Mouse (Mus musculus) inflammation-experienced regulatory T-cells, adult 16 weeks (primary cell): ENCODE measurements around the gene Tff1. TPM values are rescaled to one million over a fixed set of nuclear protein-coding genes. Genes with fewer than 3 reads are reported as not detected.

Experiments used
- polyA plus RNA-seq: library from polyadenylated mRNA; unstranded; fragments of 100-300 nt; shearing (Covaris generic); gene quantifications from one replicate; pipeline ENCODE4 v1.2.1, GENCODE M21; 2017

Gene Tff1
- polyA plus RNA-seq, result not detected

DNA sequence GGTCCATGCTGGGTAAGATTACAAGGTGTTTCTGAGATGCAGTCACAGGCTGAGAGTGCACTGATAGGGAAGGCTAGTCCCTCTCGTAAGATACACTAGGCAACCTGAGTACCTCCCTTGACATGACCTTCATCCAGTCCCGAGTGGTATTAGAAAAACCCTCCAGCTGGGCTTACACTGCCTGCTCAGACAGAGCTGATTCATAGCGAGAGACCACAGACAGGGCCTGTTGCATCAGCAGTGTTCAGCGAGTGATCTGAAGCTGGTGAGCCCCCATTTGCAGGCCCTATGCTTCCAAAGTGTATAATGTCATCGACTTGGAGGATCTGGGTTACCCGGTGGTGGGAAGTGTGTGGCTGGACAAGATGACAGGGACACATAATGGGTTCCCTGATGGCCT lies at the start of gene Tff1:
TSS of gene Tff1 (minus strand) at position 151 of the 400 bp plus-strand sequence.

DNA sequence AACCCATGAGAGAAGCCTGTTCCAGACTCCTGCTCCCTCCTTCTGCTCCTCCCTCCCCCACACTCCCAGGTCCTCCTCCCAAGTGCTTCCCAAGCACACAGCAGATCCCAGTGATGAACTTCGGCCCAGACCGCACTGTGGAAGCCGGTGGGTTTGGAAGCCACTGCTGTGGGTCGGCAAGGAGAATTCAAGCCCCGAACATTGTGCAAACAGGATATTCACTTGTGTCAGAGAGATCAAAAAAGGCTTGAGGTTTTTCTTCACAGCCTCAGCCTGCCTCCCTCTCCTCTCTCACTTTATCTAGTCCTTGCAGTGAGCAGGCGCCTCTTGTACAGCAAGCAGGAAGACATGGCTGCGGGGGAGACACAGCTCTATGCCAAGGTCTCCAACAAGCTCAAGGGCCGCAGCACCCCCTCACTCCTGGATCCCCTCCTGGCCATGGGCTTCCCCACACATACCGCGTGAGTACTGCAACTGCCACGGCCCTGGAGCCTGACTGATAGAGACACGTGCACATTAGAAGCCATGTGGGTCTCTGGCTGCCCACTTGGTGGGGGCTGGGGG lies 42.8 kb upstream of the Tff1 start, which contains the start of gene Ubash3a:
TSS of gene Ubash3a (plus strand) at position 103 of the 564 bp plus-strand sequence.

DNA sequence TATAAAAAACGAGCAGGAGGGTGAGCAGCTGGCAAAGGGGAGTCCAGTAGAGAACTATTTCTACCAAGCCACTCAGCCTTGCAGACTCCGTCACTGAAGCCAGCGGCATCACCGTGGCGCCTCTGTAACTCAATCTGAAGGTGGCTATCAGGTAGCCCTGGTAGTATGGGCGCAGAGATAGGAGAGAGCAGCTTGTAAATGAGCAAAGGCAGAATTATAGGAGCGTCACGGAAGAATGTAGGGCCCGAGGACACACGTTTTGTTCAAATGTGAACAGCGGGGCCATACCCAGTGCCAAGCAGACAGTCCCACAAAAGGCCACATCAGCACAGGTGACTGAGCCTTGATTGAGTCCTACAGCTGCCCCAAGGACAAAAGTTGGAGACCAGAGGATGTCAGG lies 33.8 kb upstream of the Tff1 start, which contains the start of gene Tmprss3:
TSS of gene Tmprss3 (minus strand) at position 101 of the 400 bp plus-strand sequence.

DNA sequence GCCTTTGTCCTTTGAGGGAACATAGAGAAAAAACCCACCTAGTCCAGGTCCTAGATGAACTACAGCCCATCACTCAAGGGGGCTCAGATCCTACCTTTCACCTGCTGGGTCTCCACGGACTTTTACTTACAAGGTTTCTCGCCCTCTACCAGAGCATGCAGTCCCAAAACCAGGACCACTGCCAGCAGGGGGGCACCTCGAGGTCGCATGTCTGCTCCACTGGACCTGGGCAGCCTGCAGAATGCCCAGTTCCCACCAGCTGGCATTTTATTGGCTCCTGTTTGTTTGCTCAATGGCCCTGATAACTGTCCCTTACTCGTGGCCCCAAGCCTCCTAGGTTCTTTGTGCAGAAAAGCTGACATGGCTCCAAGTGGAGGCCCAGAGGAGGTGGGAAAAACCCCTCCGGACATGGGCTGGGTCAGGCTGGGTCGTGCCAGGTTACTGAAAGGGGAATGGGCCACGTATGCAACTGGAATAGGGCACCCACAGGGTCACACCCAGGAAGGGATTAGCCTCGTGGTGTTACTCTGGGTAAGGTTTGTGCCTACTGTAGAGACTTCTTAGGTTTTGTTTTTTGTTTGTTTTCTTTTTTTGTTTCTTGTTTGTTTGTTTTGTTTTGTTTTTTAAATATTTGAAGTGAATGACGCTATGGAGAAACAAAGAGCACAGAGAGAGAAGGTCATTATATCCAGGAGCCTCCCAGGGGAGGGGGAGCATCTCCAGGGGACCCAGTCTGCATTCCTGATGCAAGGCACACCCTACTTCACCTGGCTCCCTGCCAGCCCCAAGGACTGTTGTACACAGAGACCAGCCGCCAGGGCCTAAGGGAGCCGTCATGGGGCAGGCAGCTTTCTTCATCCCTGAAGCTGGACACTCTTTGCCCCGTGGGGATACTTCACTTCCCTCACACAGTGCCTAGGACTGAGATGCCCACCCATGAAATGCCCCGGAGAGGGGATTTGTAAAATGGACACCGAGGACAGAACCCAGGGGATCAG lies 20.7 kb downstream of the Tff1 start, which contains the start of gene Tff2:
TSS of gene Tff2 (minus strand) at position 243 of the 998 bp plus-strand sequence.

DNA sequence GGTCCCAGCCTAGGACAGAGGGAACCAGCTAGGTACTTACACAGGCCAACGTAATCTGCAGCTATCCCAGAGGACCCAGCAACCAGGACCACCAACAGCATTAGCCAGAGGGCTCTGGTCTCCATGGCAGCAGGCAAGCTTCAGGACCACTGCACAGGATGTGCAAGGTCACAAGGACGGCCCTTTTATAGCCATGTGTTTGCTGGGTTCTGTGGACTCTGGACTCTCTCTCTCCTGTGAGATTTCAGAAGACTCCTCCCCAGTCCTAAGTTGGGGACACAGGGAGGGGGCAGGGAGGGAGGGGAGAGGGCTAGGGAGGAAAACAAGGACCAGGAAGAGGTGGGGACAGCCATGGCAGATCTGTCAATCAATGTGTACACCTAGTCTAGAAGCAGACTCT lies 35.6 kb downstream of the Tff1 start, which contains the start of gene Tff3:
TSS of gene Tff3 (minus strand) at position 195 of the 400 bp plus-strand sequence.

Other genes starting within 250 kb of the Tff1 start
- gene Umodl1, start 210.6 kb downstream of the Tff1 start, polyA plus RNA-seq, result not detected
- gene Abcg1, start 107.6 kb downstream of the Tff1 start, polyA plus RNA-seq, result 50.7 TPM
- not detected for gene Tff3, start 35.6 kb downstream of the Tff1 start, polyA plus RNA-seq
- gene Tff2, start 21.0 kb downstream of the Tff1 start, polyA plus RNA-seq, result not detected
- 1.1 TPM for gene Tmprss3, start 33.7 kb upstream of the Tff1 start, polyA plus RNA-seq
- 340 TPM for gene Ubash3a, start 42.6 kb upstream of the Tff1 start, polyA plus RNA-seq
- 1.2 TPM for gene Rsph1, start 112.1 kb upstream of the Tff1 start, polyA plus RNA-seq
- 45.1 TPM for gene Slc37a1, start 121.5 kb upstream of the Tff1 start, polyA plus RNA-seq
- gene Pde9a, start 220.9 kb upstream of the Tff1 start, polyA plus RNA-seq, result 0.68 TPM